Mouse (Mus musculus) hindbrain, embryonic 16.5 days (tissue): ENCODE measurements around the gene Rnf166. TPM values are rescaled to one million over a fixed set of nuclear protein-coding genes. Genes with fewer than 3 reads are reported as not detected.
A peak's percentile ranks its signal among the peaks of the same experiment; 100 is the strongest.

Experiments used
- ATAC-seq: fragments of 200-750 bp; cut with Nextera tagmentation; 2 replicates; pipeline ENCODE4 v1.8.0; 2017; ENCODE audit warnings: moderate TSS enrichment, moderate library complexity
- H3K27ac ChIP-seq: fragments of 300-500 bp; sonication (generic); 2 replicates; pipeline ENCODE4 v1.5.1; 2014; ENCODE audit warnings: low read depth, mild to moderate bottlenecking, control low read depth, low read length, moderate library complexity
- H3K27me3 ChIP-seq: fragments of 300-500 bp; sonication (generic); replicated peaks from 2 replicates; pipeline ENCODE4 v1.6.1; 2014; ENCODE audit warnings: low read length; ENCODE audit not compliant: control insufficient read depth, insufficient read depth
- H3K36me3 ChIP-seq: fragments of 300-500 bp; sonication (generic); 2 replicates; pipeline ENCODE4 v1.6.1; 2014; ENCODE audit warnings: mild to moderate bottlenecking, low read length, moderate library complexity, mixed read lengths; ENCODE audit not compliant: control insufficient read depth, insufficient read depth
- H3K4me1 ChIP-seq: fragments of 300-500 bp; sonication (generic); 2 replicates; pipeline ENCODE4 v1.6.1; 2014; ENCODE audit warnings: low read depth, low read length; ENCODE audit not compliant: control insufficient read depth, insufficient read depth
- H3K4me2 ChIP-seq: fragments of 300-500 bp; sonication (generic); 2 replicates; pipeline ENCODE4 v1.6.1; 2014; ENCODE audit warnings: mild to moderate bottlenecking, low read length, control low read depth, moderate library complexity
- H3K4me3 ChIP-seq: fragments of 300-500 bp; sonication (generic); 2 replicates; pipeline ENCODE4 v1.5.1; 2014; ENCODE audit warnings: mild to moderate bottlenecking, low read length, control low read depth, moderate library complexity
- H3K9ac ChIP-seq: fragments of 300-500 bp; sonication (generic); 2 replicates; pipeline ENCODE4 v1.6.1; 2014; ENCODE audit warnings: low read depth, mild to moderate bottlenecking, control low read depth, low read length, moderate library complexity
- H3K9me3 ChIP-seq: fragments of 300-500 bp; sonication (generic); 2 replicates; pipeline ENCODE4 v1.6.1; 2014; ENCODE audit warnings: mild to moderate bottlenecking, low read length, moderate library complexity; ENCODE audit not compliant: control insufficient read depth
- WGBS: fragments of 180-500 bp; shearing (Covaris S2); extraction: QIAGEN DNeasy Blood & Tissue Kit; methylation state at CpG from one replicate; pipeline ENCODE4 v1.1.7; 2014; 5-methylcytosine and 5-hydroxymethylcytosine counted together
- polyA plus RNA-seq: library from polyadenylated mRNA; unstranded; fragments of >200 nt; fragmentation: Nextera tagmentation; extraction: Ambion mirVana; gene quantifications from 2 replicates; pipeline ENCODE4 v1.2.1, GENCODE M21; 2015

Rnf166 gene
- polyA plus RNA-seq, 1 experiment from 2014 or later, result 30.9 TPM

- H3K9me3 ChIP-seq, result no peaks in the 10 kb centered on the region
- ATAC-seq, result no peak
- no peak overlapping the region for H3K27ac ChIP-seq
- H3K4me3 ChIP-seq, result no peak overlapping the region
- peaks cover 2% of the 10 kb centered on the region for H3K36me3 ChIP-seq
- H3K4me1 ChIP-seq, result peaks cover 8% of the 10 kb centered on the region
- H3K4me2 ChIP-seq, result no peak overlapping the region
- H3K27me3 ChIP-seq, result peaks cover 27% of the 10 kb centered on the region
- 63% methylated on average over 11 of the region's 11 CpGs for WGBS
- H3K9ac ChIP-seq, result no peak overlapping the region
These were observed 14.3 kb downstream of the Rnf166 start for GRCm38 (mm10) chr8:122461473-122462148.

GRCm38 (mm10) chr8:122460524-122461472, 15.1 kb downstream of the Rnf166 start, which contains the start of gene Snai3:
TSS of gene Snai3 (minus strand) at chr8:122460733.
- Histone ChIP-seq H3K27me3 (peaks cover 27% of the 10 kb centered on the region), H3K27ac (no peak within 1 kb of the TSS), H3K9ac (peak within 1 kb of the TSS; percentile 48), H3K9me3 (no peaks in the 10 kb centered on the region), H3K36me3 (no peaks in the 10 kb centered on the region), H3K4me1 (peaks cover 8% of the 10 kb centered on the region), H3K4me3 (peak within 1 kb of the TSS; percentile 43), H3K4me2 (peak within 1 kb of the TSS; percentile 85)
- 0 out of 2 replicates have a peak, but pooled peaks have one; percentile 50 for ATAC-seq
- WGBS, result 3% methylated on average over 56 of the region's 56 CpGs

- 21% methylated on average over 7 of the region's 7 CpGs for WGBS
- Histone ChIP-seq H3K27me3 (peaks cover 27% of the 10 kb centered on the region), H3K4me3 (peak overlapping the region; percentile 43), H3K9me3 (no peaks in the 10 kb centered on the region), H3K27ac (no peak overlapping the region), H3K4me1 (peaks cover 8% of the 10 kb centered on the region), H3K4me2 (peak overlapping the region; percentile 85), H3K36me3 (no peaks in the 10 kb centered on the region), H3K9ac (no peak overlapping the region)
- no peak for ATAC-seq
These were observed 15.9 kb downstream of the Rnf166 start for GRCm38 (mm10) chr8:122459990-122460389.

- H3K4me2 ChIP-seq, result no peak overlapping the region
- no peak overlapping the region for H3K27ac ChIP-seq
- H3K9me3 ChIP-seq, result no peaks in the 10 kb centered on the region
- H3K4me1 ChIP-seq, result peaks cover 8% of the 10 kb centered on the region
- ATAC-seq, result no peak
- no peak overlapping the region for H3K9ac ChIP-seq
- no peak overlapping the region for H3K4me3 ChIP-seq
- no peaks in the 10 kb centered on the region for H3K36me3 ChIP-seq
- 59% methylated on average over 6 of the region's 6 CpGs for WGBS
- peaks cover 27% of the 10 kb centered on the region for H3K27me3 ChIP-seq
These were observed 16.5 kb downstream of the Rnf166 start for GRCm38 (mm10) chr8:122459218-122459900.

GRCm38 (mm10) chr8:122457171-122457570, 18.7 kb downstream of the Rnf166 start:
- no peak overlapping the region for H3K27ac ChIP-seq
- H3K9me3 ChIP-seq, result no peaks in the 10 kb centered on the region
- peaks cover 19% of the 10 kb centered on the region for H3K27me3 ChIP-seq
- 80% methylated on average over 11 of the region's 11 CpGs for WGBS
- H3K4me3 ChIP-seq, result no peak overlapping the region
- ATAC-seq, result no peak
- H3K36me3 ChIP-seq, result no peaks in the 10 kb centered on the region
- peaks cover 8% of the 10 kb centered on the region for H3K4me1 ChIP-seq
- H3K4me2 ChIP-seq, result no peak overlapping the region
- no peak overlapping the region for H3K9ac ChIP-seq

- ATAC-seq, result no peak
- H3K4me2 ChIP-seq, result no peak overlapping the region
- no peak overlapping the region for H3K4me3 ChIP-seq
- peaks cover 4% of the 10 kb centered on the region for H3K27me3 ChIP-seq
- H3K4me1 ChIP-seq, result no peaks in the 10 kb centered on the region
- H3K27ac ChIP-seq, result no peak overlapping the region
- WGBS, result 91% methylated on average over 6 of the region's 6 CpGs
- no peaks in the 10 kb centered on the region for H3K36me3 ChIP-seq
- H3K9ac ChIP-seq, result no peak overlapping the region
- no peaks in the 10 kb centered on the region for H3K9me3 ChIP-seq
These were observed 21.5 kb downstream of the Rnf166 start for GRCm38 (mm10) chr8:122454409-122454808.

- WGBS, result 92% methylated on average over 10 of the region's 10 CpGs
- H3K4me3 ChIP-seq, result no peak overlapping the region
These were observed 23.7 kb downstream of the Rnf166 start for GRCm38 (mm10) chr8:122452154-122452553.

GRCm38 (mm10) chr8:122451161-122451703, 24.6 kb downstream of the Rnf166 start:
- Histone ChIP-seq H3K27me3 (no peaks in the 10 kb centered on the region), H3K9ac (no peak overlapping the region), H3K4me3 (no peak overlapping the region), H3K4me2 (no peak overlapping the region), H3K9me3 (no peaks in the 10 kb centered on the region), H3K36me3 (no peaks in the 10 kb centered on the region), H3K4me1 (no peaks in the 10 kb centered on the region), H3K27ac (no peak overlapping the region)
- no peak for ATAC-seq
- WGBS, result 80% methylated on average over 7 of the region's 7 CpGs

More at GRCm38 (mm10) chr8:122452154-122452553, 23.7 kb downstream of the Rnf166 start:
- Histone ChIP-seq H3K9ac (no peak overlapping the region), H3K36me3 (no peaks in the 10 kb centered on the region), H3K4me1 (no peaks in the 10 kb centered on the region), H3K27me3 (no peaks in the 10 kb centered on the region), H3K27ac (no peak overlapping the region), H3K4me2 (no peak overlapping the region), H3K9me3 (no peaks in the 10 kb centered on the region)
- no peak for ATAC-seq
